Mouse (Mus musculus) forebrain, embryonic 15.5 days (tissue): ENCODE results near the gene Adnp. TPM values are rescaled to one million over a fixed set of nuclear protein-coding genes. Genes with fewer than 3 reads are reported as not detected.
A peak's percentile ranks its signal among the peaks of the same experiment; 100 is the strongest.
"Not testable (repeated sequence)": the region's sequence is repeated elsewhere in the genome, so short reads cannot be mapped to it uniquely, and the experiment has no call there.

Experiments used
- ATAC-seq: fragments of 200-750 bp; cut with Nextera tagmentation; replicated peaks from 2 replicates; pipeline ENCODE4 v1.8.0; 2017; ENCODE audit warnings: mild to moderate bottlenecking, moderate TSS enrichment, moderate library complexity
- H3K27ac ChIP-seq: fragments of 300-500 bp; sonication (generic); replicated peaks from 2 replicates; pipeline ENCODE4 v1.5.1; 2015; ENCODE audit warnings: mild to moderate bottlenecking, inconsistent platforms
- H3K27me3 ChIP-seq: fragments of 300-500 bp; sonication (generic); 2 replicates; pipeline ENCODE4 v1.6.1; 2015; ENCODE audit warnings: inconsistent platforms
- H3K36me3 ChIP-seq: fragments of 300-500 bp; sonication (generic); 2 replicates; pipeline ENCODE4 v1.6.1; 2015; ENCODE audit warnings: mild to moderate bottlenecking, inconsistent platforms
- H3K4me1 ChIP-seq: fragments of 300-500 bp; sonication (generic); 2 replicates; pipeline ENCODE4 v1.6.1; 2015; ENCODE audit warnings: inconsistent platforms
- H3K4me2 ChIP-seq: fragments of 300-500 bp; sonication (generic); replicated peaks from 2 replicates; pipeline ENCODE4 v1.6.1; 2015; ENCODE audit warnings: mild to moderate bottlenecking, inconsistent platforms
- H3K4me3 ChIP-seq: fragments of 300-500 bp; sonication (generic); 2 replicates; pipeline ENCODE4 v1.5.1; 2015; ENCODE audit warnings: mild to moderate bottlenecking, inconsistent platforms
- H3K9ac ChIP-seq: fragments of 300-500 bp; sonication (generic); replicated peaks from 2 replicates; pipeline ENCODE4 v1.6.1; 2015; ENCODE audit warnings: mild to moderate bottlenecking, inconsistent platforms
- H3K9me3 ChIP-seq: fragments of 300-500 bp; sonication (generic); 2 replicates; pipeline ENCODE4 v1.6.1; 2016; ENCODE audit warnings: inconsistent platforms
- WGBS: fragments of 180-500 bp; shearing (Covaris S2); methylation state at CpG from one replicate; pipeline ENCODE4 v1.1.7; 2015; ENCODE audit warnings: mixed read lengths; 5-methylcytosine and 5-hydroxymethylcytosine counted together
- polyA plus RNA-seq: library from polyadenylated mRNA; unstranded; fragments of >200 nt; fragmentation: Nextera tagmentation; extraction: Ambion mirVana; gene quantifications from 2 replicates; pipeline ENCODE4 v1.2.1, GENCODE M21; 2015

Adnp gene
- polyA plus RNA-seq, 1 experiment from 2014 or later = 4.4 TPM

DNA sequence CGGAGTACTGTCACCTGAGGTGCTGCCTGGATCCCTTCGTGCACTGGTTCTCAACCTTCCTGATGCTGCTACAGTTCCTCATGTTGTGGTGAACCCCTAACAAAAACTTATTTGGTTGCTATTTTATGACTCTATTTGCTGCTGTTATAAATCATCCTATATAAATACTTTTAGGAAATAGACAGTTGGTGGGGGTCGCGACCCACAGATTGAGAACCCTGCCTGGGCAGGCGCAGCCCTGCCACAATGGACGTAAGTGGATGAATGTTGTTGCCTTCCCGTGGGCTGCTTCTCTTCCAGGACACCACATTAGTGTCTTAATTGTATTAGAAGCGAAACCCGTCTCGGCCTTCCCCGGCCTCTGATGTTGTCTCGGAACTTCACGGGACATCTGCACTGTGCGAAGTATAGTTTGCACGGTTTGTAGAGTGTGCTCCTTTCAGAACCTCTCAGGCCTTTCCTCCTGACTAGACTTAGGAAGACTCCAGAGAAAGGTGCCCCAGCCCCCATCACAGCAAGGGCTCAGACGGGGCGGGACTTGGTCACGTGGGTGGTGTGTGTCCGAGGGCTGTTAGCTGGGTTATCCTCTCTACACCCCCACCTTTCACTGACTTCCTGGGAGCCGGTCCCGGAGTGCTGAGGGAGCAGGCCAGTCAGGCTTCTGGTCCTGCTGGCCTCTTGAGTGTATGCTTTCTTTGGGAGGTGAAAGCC, 40.0 kb downstream of the Adnp start:
- Histone ChIP-seq H3K9me3 (no peaks in the 10 kb centered on the region), H3K4me2 (no peak overlapping the region), H3K36me3 (no peaks in the 10 kb centered on the region), H3K27ac (no peak overlapping the region), H3K9ac (no peak overlapping the region), H3K4me1 (peaks cover 14% of the 10 kb centered on the region), H3K27me3 (no peaks in the 10 kb centered on the region), H3K4me3 (no peak overlapping the region)
- ATAC-seq = no peak
- WGBS = 51% methylated on average over 21 of the region's 21 CpGs

- Histone ChIP-seq H3K4me3 (peak overlapping the region; percentile 16), H3K27me3 (no peaks in the 10 kb centered on the region), H3K9ac (no peak overlapping the region), H3K9me3 (no peaks in the 10 kb centered on the region), H3K27ac (no peak overlapping the region), H3K4me2 (peak overlapping the region; percentile 36), H3K4me1 (peaks cover 9% of the 10 kb centered on the region), H3K36me3 (no peaks in the 10 kb centered on the region)
- no peak; the same call in 1 of the 2 replicates for ATAC-seq
- WGBS = 11% methylated on average over 14 of the region's 14 CpGs
These were observed 44.9 kb downstream of the Adnp start for GRCm38 (mm10) chr2:168161978-168162377.

GRCm38 (mm10) chr2:168161514-168161971, 45.4 kb downstream of the Adnp start:
- Histone ChIP-seq H3K36me3 (no peaks in the 10 kb centered on the region), H3K4me2 (peak overlapping the region; percentile 36), H3K9me3 (no peaks in the 10 kb centered on the region), H3K27ac (no peak overlapping the region), H3K4me3 (peak overlapping the region; percentile 16), H3K9ac (no peak overlapping the region), H3K27me3 (no peaks in the 10 kb centered on the region), H3K4me1 (peaks cover 9% of the 10 kb centered on the region)
- 4% methylated on average over 11 of the region's 11 CpGs for WGBS
- peak; percentile 20; the same call in 1 of the 2 replicates for ATAC-seq

GRCm38 (mm10) chr2:168160370-168160930, 46.5 kb downstream of the Adnp start:
- H3K9ac ChIP-seq = no peak overlapping the region
- 85% methylated on average over 9 of the region's 9 CpGs for WGBS
- no peak for ATAC-seq
- H3K4me2 ChIP-seq = no peak overlapping the region
- no peaks in the 10 kb centered on the region for H3K36me3 ChIP-seq
- no peak overlapping the region for H3K27ac ChIP-seq
- no peaks in the 10 kb centered on the region for H3K27me3 ChIP-seq
- H3K9me3 ChIP-seq = no peaks in the 10 kb centered on the region
- H3K4me3 ChIP-seq = no peak overlapping the region
- H3K4me1 ChIP-seq = peaks cover 9% of the 10 kb centered on the region

GRCm38 (mm10) chr2:168158911-168159711, 47.8 kb downstream of the Adnp start:
- Histone ChIP-seq H3K27me3 (no peaks in the 10 kb centered on the region), H3K36me3 (no peaks in the 10 kb centered on the region), H3K4me2 (peak overlapping the region; percentile 38), H3K4me1 (peaks cover 19% of the 10 kb centered on the region), H3K4me3 (peak overlapping the region; percentile 15), H3K9ac (0 out of 2 replicates have a peak overlapping the region, but pooled peaks have one; percentile 10), H3K9me3 (no peaks in the 10 kb centered on the region), H3K27ac (peak overlapping the region; percentile 31; the same call in 1 of the 2 replicates)
- WGBS = 4% methylated on average over 24 of the region's 25 CpGs
- ATAC-seq = peak; percentile 44; the same call in 1 of the 2 replicates

- H3K9me3 ChIP-seq, H3K4me3 ChIP-seq, H3K36me3 ChIP-seq, ATAC-seq, H3K4me2 ChIP-seq, H3K27me3 ChIP-seq, H3K9ac ChIP-seq, H3K27ac ChIP-seq: not testable (repeated sequence)
- WGBS = 65% methylated on average over 10 of the region's 11 CpGs
- H3K4me1 ChIP-seq = peaks cover 20% of the 10 kb centered on the region
These were observed 48.9 kb downstream of the Adnp start for GRCm38 (mm10) chr2:168157974-168158373.

- Histone ChIP-seq H3K4me3 (no peak overlapping the region), H3K27ac (no peak overlapping the region), H3K9ac (no peak overlapping the region), H3K9me3 (no peaks in the 10 kb centered on the region), H3K36me3 (no peaks in the 10 kb centered on the region), H3K4me1 (peaks cover 20% of the 10 kb centered on the region), H3K27me3 (no peaks in the 10 kb centered on the region), H3K4me2 (no peak overlapping the region)
- WGBS = 25% methylated on average over 14 of the region's 14 CpGs
- ATAC-seq = no peak
These were observed 50.6 kb downstream of the Adnp start for GRCm38 (mm10) chr2:168156361-168156760.

GRCm38 (mm10) chr2:168155666-168156065, 51.2 kb downstream of the Adnp start:
- H3K27ac ChIP-seq = no peak overlapping the region
- no peaks in the 10 kb centered on the region for H3K27me3 ChIP-seq
- 88% methylated on average over 7 of the region's 7 CpGs for WGBS
- no peak for ATAC-seq
- H3K4me3 ChIP-seq = no peak overlapping the region
- no peaks in the 10 kb centered on the region for H3K36me3 ChIP-seq
- H3K4me2 ChIP-seq = no peak overlapping the region
- peaks cover 20% of the 10 kb centered on the region for H3K4me1 ChIP-seq
- no peaks in the 10 kb centered on the region for H3K9me3 ChIP-seq
- no peak overlapping the region for H3K9ac ChIP-seq

GRCm38 (mm10) chr2:168154090-168154881, 52.6 kb downstream of the Adnp start:
- no peaks in the 10 kb centered on the region for H3K36me3 ChIP-seq
- H3K27ac ChIP-seq = peak overlapping the region; percentile 51
- H3K9ac ChIP-seq = no peak overlapping the region; the same call in 1 of the 2 replicates
- H3K4me3 ChIP-seq = no peak overlapping the region
- no peak overlapping the region; the same call in 1 of the 2 replicates for H3K4me2 ChIP-seq
- peaks cover 15% of the 10 kb centered on the region for H3K4me1 ChIP-seq
- H3K9me3 ChIP-seq = no peaks in the 10 kb centered on the region
- ATAC-seq = peak; percentile 85
- H3K27me3 ChIP-seq = no peaks in the 10 kb centered on the region
- WGBS = 21% methylated on average over 13 of the region's 14 CpGs

GRCm38 (mm10) chr2:168149241-168149640, 57.7 kb downstream of the Adnp start:
- H3K9me3 ChIP-seq = no peaks in the 10 kb centered on the region
- no peaks in the 10 kb centered on the region for H3K36me3 ChIP-seq
- ATAC-seq = no peak
- no peak overlapping the region for H3K4me2 ChIP-seq
- H3K9ac ChIP-seq = no peak overlapping the region
- peaks cover 2% of the 10 kb centered on the region for H3K4me1 ChIP-seq
- H3K27me3 ChIP-seq = no peaks in the 10 kb centered on the region
- H3K27ac ChIP-seq = no peak overlapping the region
- WGBS = 91% methylated on average over 8 of the region's 8 CpGs
- no peak overlapping the region for H3K4me3 ChIP-seq

DNA sequence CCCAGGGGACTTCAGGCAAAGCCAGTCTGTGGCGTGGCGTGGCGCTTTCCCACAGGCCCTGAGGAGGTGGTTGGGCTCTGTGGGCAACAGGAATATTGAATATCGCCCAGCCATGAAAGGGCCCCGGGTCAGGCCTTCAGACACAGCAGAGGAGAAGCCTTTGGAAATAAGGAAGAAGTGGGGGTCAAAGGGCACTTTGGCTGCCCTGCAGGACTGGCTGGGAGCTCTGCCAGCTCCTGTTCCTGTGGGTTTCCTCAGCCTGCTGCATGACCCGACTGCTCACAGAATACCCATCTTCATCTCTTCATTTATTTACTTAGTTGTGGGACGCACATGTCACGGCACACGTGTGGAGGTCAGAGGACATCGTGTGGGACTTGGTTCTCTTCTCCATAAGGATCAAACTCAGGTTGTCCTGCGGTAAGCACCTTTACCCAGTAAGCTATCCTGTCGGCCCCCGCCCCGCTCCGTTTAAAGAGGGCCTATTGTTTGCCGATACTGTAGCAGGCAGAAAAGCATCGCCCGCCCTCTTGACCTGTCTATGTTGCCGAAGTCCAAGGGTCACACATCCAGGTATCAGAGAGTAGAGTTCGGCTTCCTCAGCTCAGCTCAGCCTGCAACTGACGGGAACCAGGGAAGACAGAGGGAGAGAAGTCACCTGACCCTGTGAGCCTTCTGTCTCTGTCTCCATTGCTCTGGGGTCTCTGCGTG, 59.0 kb downstream of the Adnp start:
- H3K9me3 ChIP-seq = no peaks in the 10 kb centered on the region
- peaks cover 7% of the 10 kb centered on the region for H3K4me1 ChIP-seq
- no peak for ATAC-seq
- H3K4me2 ChIP-seq = no peak overlapping the region
- no peak overlapping the region for H3K9ac ChIP-seq
- 77% methylated on average over 22 of the region's 22 CpGs for WGBS
- no peaks in the 10 kb centered on the region for H3K36me3 ChIP-seq
- H3K27ac ChIP-seq = no peak overlapping the region
- H3K27me3 ChIP-seq = no peaks in the 10 kb centered on the region
- no peak overlapping the region for H3K4me3 ChIP-seq
